ENCODE assay signal across 22 mouse cellular contexts in genomic region chr12:57099066-57099465, GRCm38 (mm10).
DNase-seq lines count a peak whose midpoint lies in the region; ATAC-seq lines count a peak whose summit lies in the region.
"Had no signal": no experiment of that assay in that cellular context is flagged by ENCODE, and none has a peak within 500 bp of the region (broad histone marks: within the 10 kb centered on the region; RNA-seq: fewer than 3 reads in every experiment).

No protein-coding gene starts in this region.

- H3K27me3 ChIP-seq in liver, embryonic 12.5 days (replicated peaks), result no peaks in the 10 kb centered on the region
- no peaks in the 10 kb centered on the region for H3K27me3 ChIP-seq in hindbrain, embryonic 13.5 days
- H3K27me3 ChIP-seq: embryonic facial prominence, embryonic 12.5 days; forebrain, embryonic 15.5 days; heart, embryonic 13.5 days had no signal

- no peaks in the 10 kb centered on the region for H3K9me3 ChIP-seq in liver, embryonic 12.5 days (replicated peaks)
- H3K9me3 ChIP-seq in hindbrain, embryonic 13.5 days, result no peaks in the 10 kb centered on the region
- H3K9me3 ChIP-seq: embryonic facial prominence, embryonic 12.5 days; forebrain, embryonic 15.5 days had no signal

- no peaks in the 10 kb centered on the region for H3K36me3 ChIP-seq in liver, embryonic 12.5 days
- H3K36me3 ChIP-seq in hindbrain, embryonic 13.5 days, result no peaks in the 10 kb centered on the region
- H3K36me3 ChIP-seq: embryonic facial prominence, embryonic 12.5 days; forebrain, embryonic 15.5 days; heart, embryonic 13.5 days had no signal

- H3K27ac ChIP-seq in liver, embryonic 12.5 days, result no peak overlapping the region
- H3K27ac ChIP-seq in hindbrain, embryonic 13.5 days, result no peak overlapping the region
- H3K27ac ChIP-seq: embryonic facial prominence, embryonic 12.5 days; forebrain, embryonic 15.5 days; heart, embryonic 13.5 days had no signal

- DNase-seq in liver, result peak; percentile 56
- DNase-seq in testis, postnatal 10 days (ENCODE audit: low spot score), result peak; percentile 53
- DNase-seq in testis, postnatal 14 days (ENCODE audit: low spot score), result no peak
- peak; percentile 15 for DNase-seq in c-Kit-positive CD71-positive TER-119-negative erythroid progenitor cells, embryonic 14.5 days (ENCODE audit: low read depth)
- DNase-seq in adrenal gland, postnatal 14 days, result no peak
- DNase-seq: adrenal gland, adult 2 months; adrenal gland, postnatal 36 days; B cell, adult 2 months; cerebellum, adult 11-12 months; cerebellum, adult 9-10 months; gastrocnemius, postnatal 36 days; heart, adult 11 months; heart, postnatal 36 days had no signal

- 51% methylated on average over 3 of the region's 3 CpGs for WGBS in liver, embryonic 12.5 days (ENCODE audit: insufficient replicate concordance)
- 66% methylated on average over 3 of the region's 3 CpGs for WGBS in hindbrain, embryonic 13.5 days

- no peak overlapping the region for H3K9ac ChIP-seq in liver, embryonic 12.5 days
- H3K9ac ChIP-seq in hindbrain, embryonic 13.5 days, result no peak overlapping the region
- H3K9ac ChIP-seq: embryonic facial prominence, embryonic 12.5 days; forebrain, embryonic 15.5 days; heart, embryonic 13.5 days had no signal

- no peak overlapping the region for H3K4me3 ChIP-seq in liver, embryonic 12.5 days
- no peak overlapping the region for H3K4me3 ChIP-seq in hindbrain, embryonic 13.5 days
- H3K4me3 ChIP-seq: embryonic facial prominence, embryonic 12.5 days; forebrain, embryonic 15.5 days; heart, embryonic 13.5 days had no signal

- H3K4me1 ChIP-seq in liver, embryonic 12.5 days, result peaks cover 20% of the 10 kb centered on the region
- no peaks in the 10 kb centered on the region for H3K4me1 ChIP-seq in hindbrain, embryonic 13.5 days (replicated peaks)
- H3K4me1 ChIP-seq: embryonic facial prominence, embryonic 12.5 days; forebrain, embryonic 15.5 days; heart, embryonic 13.5 days had no signal

- no peak for ATAC-seq in liver, embryonic 12.5 days
- ATAC-seq in hindbrain, embryonic 13.5 days (ENCODE audit: low FRiP score), result no peak
- ATAC-seq: activated CD4-positive, CD25-positive, alpha-beta regulatory T cell, adult 4 months; CD4-positive, CD25-positive, alpha-beta regulatory T cell, adult 4 months; forebrain, embryonic 15.5 days; hindbrain, embryonic 16.5 days; inflammation-experienced regulatory T-cells, adult 6 months had no signal

- no peak overlapping the region for H3K4me2 ChIP-seq in liver, embryonic 12.5 days
- no peak overlapping the region for H3K4me2 ChIP-seq in hindbrain, embryonic 13.5 days
- H3K4me2 ChIP-seq: embryonic facial prominence, embryonic 12.5 days; forebrain, embryonic 15.5 days; heart, embryonic 13.5 days had no signal

Comparison
In these comparisons a context has a peak if more than half of its experiments do, and no peak if none do; other contexts are left out.
1. DNase-seq: peak in liver (single experiment), testis, postnatal 10 days (single experiment) and c-Kit-positive CD71-positive TER-119-negative erythroid progenitor cells, embryonic 14.5 days (single experiment); none in testis, postnatal 14 days (single experiment) and adrenal gland, postnatal 14 days (single experiment).